Mouse (Mus musculus) CH12.LX (cell line): ENCODE data around the gene Rngtt.

Source experiments
- CTCF ChIP-seq, 2 experiments: IDR thresholded peaks in 1 of 2; conservative IDR thresholded peaks in 1 of 2; 2 replicates each; pipeline ENCODE4 v1.5.1; 2011 to 2012; ENCODE audit warnings: low read depth in 2 of 2, low read length in 2 of 2, improper control_type of control experiment in 1 of 2, inconsistent platforms in 1 of 2, mild to moderate bottlenecking in 1 of 2, moderate library complexity in 1 of 2
- EP300 ChIP-seq: IDR thresholded peaks from 2 replicates; pipeline ENCODE4 v1.6.1; 2011; ENCODE audit warnings: low read length, improper control_type of control experiment
- MEF2A ChIP-seq: IDR thresholded peaks from 2 replicates; pipeline ENCODE4 v1.6.1; 2014; ENCODE audit warnings: low read depth, mild to moderate bottlenecking, inconsistent platforms, low read length, improper control_type of control experiment, borderline replicate concordance
- POLR2AphosphoS2 ChIP-seq: IDR thresholded peaks from 2 replicates; pipeline ENCODE4 v1.6.1; 2011; ENCODE audit warnings: low read depth, low read length, improper control_type of control experiment
- USF1 ChIP-seq: IDR thresholded peaks from 2 replicates; pipeline ENCODE4 v1.6.1; 2014; ENCODE audit warnings: low read depth, mild to moderate bottlenecking, inconsistent platforms, low read length, improper control_type of control experiment
- ZC3H11A ChIP-seq: IDR thresholded peaks from 2 replicates; pipeline ENCODE4 v1.6.1; 2012; ENCODE audit warnings: low read depth, mild to moderate bottlenecking, inconsistent platforms, low read length, improper control_type of control experiment
- ZMIZ1 ChIP-seq: IDR thresholded peaks from 2 replicates; pipeline ENCODE4 v1.6.1; 2012; ENCODE audit warnings: low read depth, mild to moderate bottlenecking, inconsistent platforms, low read length, improper control_type of control experiment

GRCm38 (mm10) chr4:33547315-33547929 lies 237.3 kb downstream of the Rngtt start:
- no peak for TF ChIP-seq CTCF (conservative IDR thresholded peaks at IDR 0.05 in 1 of 2, IDR thresholded peaks at IDR 0.05 in 1 of 2; ENCODE audit: low read depth in 2 of 2, low read length in 2 of 2)
- TF ChIP-seq EP300, result no peak
- TF ChIP-seq MEF2A, result no peak
- no peak for TF ChIP-seq USF1
- TF ChIP-seq ZMIZ1, result no peak
- no peak for TF ChIP-seq ZC3H11A
- no peak for TF ChIP-seq POLR2AphosphoS2
